Mouse (Mus musculus) CD4-positive, CD25-positive, alpha-beta regulatory T cell, adult 4 months (primary cell): ENCODE measurements around the gene Olfr550. TPM values are rescaled to one million over a fixed set of nuclear protein-coding genes. Genes with fewer than 3 reads are reported as not detected.
"Not testable (repeated sequence)": the region's sequence is repeated elsewhere in the genome, so short reads cannot be mapped to it uniquely, and the experiment has no call there.

Source experiments
- ATAC-seq: one replicate; pipeline ENCODE4 v1.8.0; 2017
- polyA plus RNA-seq, 2 experiments: library from polyadenylated mRNA; unstranded; fragments of 100-300 nt; shearing (Covaris generic); gene quantifications; one replicate each; pipeline ENCODE4 v1.2.1; 2017

The Olfr550 gene
- not detected for polyA plus RNA-seq

- no peak for ATAC-seq
Observed at GRCm38 (mm10) chr7:102571142-102571541, at the start of gene Olfr550. TSS of gene Olfr550 (plus strand) at chr7:102571442.

- ATAC-seq: peak; percentile 95
Observed at GRCm38 (mm10) chr7:102529052-102529451, 42.2 kb upstream of the Olfr550 start.

GRCm38 (mm10) chr7:102534449-102534848, 36.8 kb upstream of the Olfr550 start, which contains the start of gene Olfr547:
TSS of gene Olfr547 (plus strand) at chr7:102534749.
- no peak for ATAC-seq

GRCm38 (mm10) chr7:102540596-102540995, 30.6 kb upstream of the Olfr550 start, which contains the start of gene Olfr548-ps1:
TSS of gene Olfr548-ps1 (plus strand) at chr7:102540896.
- no peak for ATAC-seq

- ATAC-seq: peak; percentile 47
Observed at GRCm38 (mm10) chr7:102541251-102541650, 30.0 kb upstream of the Olfr550 start.

GRCm38 (mm10) chr7:102549570-102549969, 21.7 kb upstream of the Olfr550 start, which contains the start of gene Olfr549:
TSS of gene Olfr549 (plus strand) at chr7:102549870.
- no peak for ATAC-seq

DNA sequence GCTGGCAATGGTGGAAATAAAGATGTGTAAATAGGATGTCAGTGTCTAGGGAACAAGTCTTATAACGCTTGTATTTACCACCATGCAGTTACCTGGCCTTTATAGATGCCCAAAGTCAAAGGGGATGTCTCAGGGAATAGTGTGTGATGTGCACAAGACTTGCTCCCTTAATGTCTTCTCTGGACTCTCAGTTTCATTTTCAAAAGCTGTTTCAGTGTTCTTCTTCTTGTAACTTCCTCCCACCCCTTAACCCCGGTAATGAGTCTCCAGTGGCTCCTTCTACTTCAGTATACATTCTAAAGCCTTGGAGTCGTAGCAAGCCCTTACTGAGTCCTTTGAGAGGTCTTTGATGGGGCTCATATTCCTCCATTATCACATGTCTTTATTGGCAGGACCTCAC, 18.0 kb upstream of the Olfr550 start:
- peak; percentile 67 for ATAC-seq

DNA sequence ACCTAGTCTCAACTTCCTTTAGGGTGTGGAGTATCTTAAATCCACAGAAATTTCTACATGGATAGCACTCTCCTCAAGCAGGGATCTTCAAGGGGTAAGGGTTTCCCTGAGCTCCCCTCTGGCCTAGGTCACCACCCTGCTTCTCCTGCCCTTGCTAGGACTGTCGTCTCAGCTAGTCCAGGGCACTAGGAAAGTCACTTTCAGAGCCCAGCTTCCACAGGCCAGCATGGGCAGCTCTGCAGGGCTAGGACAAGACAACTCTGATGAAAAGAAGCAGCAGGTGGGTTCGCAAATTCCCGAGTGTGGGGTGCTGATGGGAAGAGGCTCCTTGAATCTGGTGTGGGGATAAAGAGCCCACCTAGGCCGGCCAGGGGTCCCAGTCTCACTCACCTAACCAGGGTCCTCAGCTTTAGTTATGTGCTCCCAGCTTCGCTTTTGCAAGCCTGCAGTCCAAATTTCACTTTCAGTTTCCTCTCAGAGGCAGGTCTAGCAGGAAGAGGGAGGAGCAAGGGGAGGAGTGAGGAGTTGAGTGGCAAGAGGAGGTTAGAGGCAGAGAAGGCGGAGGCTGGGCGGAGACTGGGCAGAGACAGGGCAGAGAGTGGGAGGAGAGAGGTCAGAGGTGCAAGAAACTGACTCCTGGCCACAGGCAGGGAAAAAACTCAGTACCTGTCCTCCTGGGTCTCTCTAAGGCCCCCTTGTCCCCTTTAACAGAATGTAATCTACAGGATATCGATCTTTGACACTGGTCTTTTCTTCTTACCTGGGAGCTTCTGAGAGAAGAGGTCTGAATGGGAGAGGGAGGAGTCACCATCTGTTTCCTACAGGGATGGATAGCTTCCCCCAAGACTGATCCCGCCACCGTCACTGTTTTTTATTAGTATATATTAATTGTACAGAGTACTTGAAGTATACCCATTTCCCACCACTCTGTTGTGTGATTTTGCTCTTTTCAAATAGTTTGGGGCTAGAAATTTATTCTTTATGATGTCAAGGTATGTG, 5.9 kb upstream of the Olfr550 start, which contains the start of gene Trim21:
Gene Trim21 (minus strand): TSS at position 488 of the 999 bp plus-strand sequence.
- ATAC-seq: peak; percentile 100

DNA sequence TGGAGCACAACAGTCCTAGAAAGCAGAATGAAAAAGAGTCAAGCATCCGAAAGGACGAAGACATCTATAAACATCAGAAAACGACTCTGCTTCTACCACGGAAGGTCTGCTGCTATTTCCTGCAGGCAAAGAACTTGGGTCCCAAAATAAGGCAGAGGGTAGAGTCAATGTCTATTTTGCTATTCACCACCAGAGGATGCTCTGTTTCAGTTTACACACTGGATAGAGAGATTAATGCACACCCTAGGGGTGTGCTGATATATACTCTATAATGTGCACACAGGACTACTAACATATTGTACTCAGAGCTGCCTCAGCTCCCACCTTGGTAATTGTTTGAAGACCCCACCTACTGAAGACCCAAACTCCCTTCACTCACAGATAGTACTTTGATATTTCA, 5.0 kb upstream of the Olfr550 start:
- no peak for ATAC-seq

DNA sequence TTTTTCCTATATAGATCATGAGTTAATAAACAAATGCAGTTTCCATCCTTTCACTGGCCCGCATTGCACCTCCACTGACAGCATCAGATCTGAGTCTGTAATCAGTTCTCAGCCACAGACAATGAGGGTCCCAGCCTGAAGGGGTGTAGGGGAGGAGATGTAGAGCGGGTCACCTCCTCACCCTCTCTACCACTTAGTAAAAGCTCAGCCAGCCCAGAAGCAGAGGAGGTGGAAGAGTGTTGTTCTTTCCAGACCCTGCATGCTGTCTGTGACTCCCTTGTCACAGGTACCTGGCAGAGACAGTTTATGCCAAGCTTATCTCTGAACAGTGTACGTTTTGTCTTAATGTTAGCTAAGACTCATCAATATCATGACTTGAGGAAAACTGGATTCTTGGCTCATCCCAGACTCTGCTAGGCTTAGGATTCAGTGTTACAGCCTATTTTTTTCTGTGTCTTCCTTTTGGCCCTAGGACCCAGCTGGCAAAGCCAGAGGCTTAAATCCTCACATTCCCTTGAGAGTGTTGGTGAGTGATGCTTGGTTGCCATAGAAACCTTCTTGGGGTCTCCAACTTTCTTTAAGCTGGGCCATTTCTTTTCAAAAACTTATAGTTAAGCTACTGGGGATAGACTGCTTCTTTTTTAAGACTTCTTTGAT, 2.1 kb downstream of the Olfr550 start:
- no peak for ATAC-seq

DNA sequence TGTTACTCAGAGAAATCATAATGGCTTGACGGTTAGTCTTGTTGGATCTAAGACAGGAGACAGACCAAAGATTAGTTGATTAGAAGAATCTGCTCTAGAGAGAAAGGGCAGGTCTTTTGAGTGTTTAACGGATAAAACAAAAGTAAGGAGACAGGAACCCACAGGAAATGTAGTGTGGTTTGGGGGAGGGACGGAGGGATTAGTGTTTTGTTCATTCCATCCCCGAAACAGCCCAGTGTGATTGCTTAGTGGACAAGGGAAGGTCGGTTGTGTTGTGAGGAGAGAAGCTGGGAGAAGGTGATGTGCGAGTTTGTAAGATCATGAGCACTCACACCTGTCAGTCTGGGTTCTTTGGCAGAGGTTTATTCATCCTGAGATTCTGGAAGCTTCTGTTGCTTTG, 4.8 kb downstream of the Olfr550 start:
- no peak for ATAC-seq

GRCm38 (mm10) chr7:102591786-102592185, 20.5 kb downstream of the Olfr550 start, which contains the start of gene Olfr551:
TSS of gene Olfr551 (minus strand) at chr7:102591886.
- no peak for ATAC-seq

GRCm38 (mm10) chr7:102597378-102598031, 26.3 kb downstream of the Olfr550 start, which contains the start of gene Olfr552:
TSS of gene Olfr552 (plus strand) at chr7:102597770.
- no peak for ATAC-seq

DNA sequence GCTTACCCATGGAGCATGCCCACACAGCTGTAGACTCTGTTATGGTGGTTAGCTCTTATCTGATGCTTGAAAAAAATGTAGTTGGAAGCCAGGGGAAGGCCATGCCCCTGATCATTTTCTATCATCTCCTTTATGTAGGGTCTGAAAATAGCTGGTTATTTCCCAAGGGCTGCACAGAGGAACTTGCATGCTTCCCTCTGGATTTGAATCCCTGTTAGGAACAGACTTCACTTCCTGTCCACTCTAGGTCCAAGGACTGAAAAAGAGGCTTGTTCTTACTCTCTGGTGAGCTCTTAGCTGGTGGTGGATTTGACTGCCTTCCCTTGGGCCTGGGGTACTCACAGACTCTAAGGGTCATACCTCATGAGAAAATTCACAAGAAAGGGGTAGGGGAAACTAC, 46.9 kb downstream of the Olfr550 start, which contains the start of gene Olfr553:
Gene Olfr553 (minus strand): TSS at position 101 of the 400 bp plus-strand sequence.
- no peak for ATAC-seq

DNA sequence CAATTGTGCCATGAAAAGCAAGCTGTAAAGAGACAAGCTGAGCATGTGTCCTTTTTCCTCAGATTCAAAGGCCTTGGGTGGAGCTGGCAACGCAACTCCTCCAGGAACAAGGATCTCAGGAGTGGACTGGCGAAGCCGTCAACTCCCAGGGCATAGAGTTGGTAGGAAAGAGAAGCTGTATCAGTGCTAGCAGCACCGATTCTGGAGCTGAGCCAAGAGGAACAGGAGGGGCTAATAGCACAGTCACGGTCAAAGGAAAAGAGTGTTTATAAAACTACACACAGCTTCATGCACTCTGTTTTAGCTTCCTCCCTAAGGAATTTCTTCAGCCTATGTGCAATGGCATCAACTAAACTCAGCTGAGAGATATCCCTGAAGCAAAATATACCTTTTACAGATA, 48.4 kb downstream of the Olfr550 start:
- no peak for ATAC-seq

- ATAC-seq: not testable (repeated sequence)
Observed at GRCm38 (mm10) chr7:102620368-102620767, 49.1 kb downstream of the Olfr550 start.

Other genes starting within 250 kb of the Olfr550 start
- gene Rrm1, start 129.7 kb upstream of the Olfr550 start, polyA plus RNA-seq: 10 to 100 TPM; 48.5 to 59.7 TPM
- under 1 TPM in 1 of 2 experiments, not detected in 1; 0.58 TPM for gene Olfr543, start 89.8 kb upstream of the Olfr550 start, polyA plus RNA-seq
- not detected for gene Olfr544, start 83.1 kb upstream of the Olfr550 start, polyA plus RNA-seq
- not detected for gene Olfr545, start 71.9 kb upstream of the Olfr550 start, polyA plus RNA-seq
- not detected for gene Olfr547, start 36.7 kb upstream of the Olfr550 start, polyA plus RNA-seq
- not detected for gene Olfr548-ps1, start 30.5 kb upstream of the Olfr550 start, polyA plus RNA-seq
- gene Olfr549, start 21.6 kb upstream of the Olfr550 start, polyA plus RNA-seq: not detected
- gene Trim21, start 6.0 kb upstream of the Olfr550 start, polyA plus RNA-seq: 10 to 100 TPM in 1 of 2 experiments, 1 to 10 TPM in 1; 8.5 to 11.4 TPM
- gene Olfr551, start 20.4 kb downstream of the Olfr550 start, polyA plus RNA-seq: not detected
- gene Olfr552, start 26.3 kb downstream of the Olfr550 start, polyA plus RNA-seq: under 1 TPM in 1 of 2 experiments, not detected in 1; 0.09 TPM
- gene Olfr553, start 46.8 kb downstream of the Olfr550 start, polyA plus RNA-seq: not detected
- not detected for gene Olfr554, start 67.0 kb downstream of the Olfr550 start, polyA plus RNA-seq
- gene Olfr555, start 87.4 kb downstream of the Olfr550 start, polyA plus RNA-seq: not detected
- gene Olfr556, start 93.5 kb downstream of the Olfr550 start, polyA plus RNA-seq: not detected
- 10 to 100 TPM; 15.7 to 20.6 TPM for gene Trim68, start 115.9 kb downstream of the Olfr550 start, polyA plus RNA-seq
- not detected for gene Olfr557, start 124.5 kb downstream of the Olfr550 start, polyA plus RNA-seq
- not detected for gene Olfr558, start 130.8 kb downstream of the Olfr550 start, polyA plus RNA-seq
- gene Olfr33, start 147.6 kb downstream of the Olfr550 start, polyA plus RNA-seq: not detected
- not detected for gene Olfr559, start 156.0 kb downstream of the Olfr550 start, polyA plus RNA-seq
- not detected for gene Olfr560, start 187.9 kb downstream of the Olfr550 start, polyA plus RNA-seq
- not detected for gene Olfr78, start 188.0 kb downstream of the Olfr550 start, polyA plus RNA-seq
- gene Olfr561, start 199.8 kb downstream of the Olfr550 start, polyA plus RNA-seq: not detected
- not detected for gene Olfr564, start 232.0 kb downstream of the Olfr550 start, polyA plus RNA-seq